Mouse (Mus musculus) megakaryocyte, embryonic 14.5 days (primary cell): ENCODE measurements around the gene Stab2.

ENCODE experiments used
- FLI1 ChIP-seq: IDR thresholded peaks from 2 replicates; pipeline ENCODE4 v1.6.1; 2012; ENCODE audit warnings: low read length, inconsistent platforms, mixed read lengths
- GATA1 ChIP-seq: IDR thresholded peaks from 3 replicates; pipeline ENCODE4 v1.6.1; 2012; ENCODE audit warnings: mixed read lengths, low read length, inconsistent platforms, borderline replicate concordance

DNA sequence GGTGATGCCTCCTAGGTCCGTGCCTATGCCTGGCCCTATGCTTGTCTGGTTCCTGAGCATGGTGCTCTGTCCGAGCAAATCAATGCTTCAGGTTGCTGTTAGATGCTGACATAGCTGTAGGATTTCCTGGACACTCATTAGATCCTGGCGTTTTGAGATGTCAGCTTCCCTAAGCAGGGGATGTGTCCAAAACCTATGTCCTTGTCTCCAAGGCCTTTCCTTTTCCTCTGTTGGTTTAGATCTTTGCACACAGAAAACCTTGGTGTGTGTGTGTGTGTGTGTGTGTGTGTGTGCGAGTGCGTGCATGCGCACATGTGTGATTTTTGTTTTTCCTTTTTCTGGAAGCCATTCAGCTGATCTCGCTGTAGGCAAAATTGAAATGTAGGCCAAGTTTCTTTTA is 4.3 kb upstream of the Stab2 start:
- TF ChIP-seq GATA1 (no peak), FLI1 (no peak)
